Mouse (Mus musculus) forebrain, embryonic 13.5 days (tissue): Measurements from ENCODE around the gene Sds. TPM values are rescaled to one million over a fixed set of nuclear protein-coding genes. Genes with fewer than 3 reads are reported as not detected.
"Not testable (repeated sequence)": the region's sequence is repeated elsewhere in the genome, so short reads cannot be mapped to it uniquely, and the experiment has no call there.

Experiments
- ATAC-seq: fragments of 200-750 bp; cut with Nextera tagmentation; 2 replicates; pipeline ENCODE4 v1.8.0; 2017
- H3K27ac ChIP-seq: fragments of 300-500 bp; sonication (generic); 2 replicates; pipeline ENCODE4 v1.5.1; 2015; ENCODE audit warnings: inconsistent platforms, mild to moderate bottlenecking, moderate library complexity
- H3K27me3 ChIP-seq: fragments of 300-500 bp; sonication (generic); 2 replicates; pipeline ENCODE4 v1.6.1; 2015; ENCODE audit warnings: mild to moderate bottlenecking, inconsistent platforms
- H3K36me3 ChIP-seq: fragments of 300-500 bp; sonication (generic); 2 replicates; pipeline ENCODE4 v1.6.1; 2015; ENCODE audit warnings: mild to moderate bottlenecking, inconsistent platforms; ENCODE audit not compliant: poor library complexity, severe bottlenecking
- H3K4me1 ChIP-seq: fragments of 300-500 bp; sonication (generic); 2 replicates; pipeline ENCODE4 v1.6.1; 2015; ENCODE audit warnings: inconsistent platforms
- H3K4me2 ChIP-seq: fragments of 300-500 bp; sonication (generic); 2 replicates; pipeline ENCODE4 v1.6.1; 2015; ENCODE audit warnings: inconsistent platforms, mild to moderate bottlenecking, moderate library complexity
- H3K4me3 ChIP-seq: fragments of 300-500 bp; sonication (generic); 2 replicates; pipeline ENCODE4 v1.5.1; 2015; ENCODE audit warnings: mild to moderate bottlenecking, inconsistent platforms
- H3K9ac ChIP-seq: fragments of 300-500 bp; sonication (generic); 2 replicates; pipeline ENCODE4 v1.6.1; 2015; ENCODE audit warnings: mild to moderate bottlenecking, inconsistent platforms
- H3K9me3 ChIP-seq: fragments of 300-500 bp; sonication (generic); replicated peaks from 2 replicates; pipeline ENCODE4 v1.6.1; 2016; ENCODE audit warnings: inconsistent platforms
- WGBS: fragments of 180-500 bp; shearing (Covaris S2); methylation state at CpG from one replicate; pipeline ENCODE4 v1.1.7; 2015; 5-methylcytosine and 5-hydroxymethylcytosine counted together
- polyA plus RNA-seq: library from polyadenylated mRNA; unstranded; fragments of >200 nt; fragmentation: Nextera tagmentation; extraction: Ambion mirVana; gene quantifications from 2 replicates; pipeline ENCODE4 v1.2.1, GENCODE M21; 2015

The Sds gene
- polyA plus RNA-seq, 1 experiment from 2014 or later: not detected

GRCm38 (mm10) chr5:120495064-120495702 lies 18.9 kb downstream of the Sds start:
- no peaks in the 10 kb centered on the region for H3K27me3 ChIP-seq
- H3K27ac ChIP-seq: no peak overlapping the region
- WGBS: 79% methylated on average over 10 of the region's 10 CpGs
- H3K4me2 ChIP-seq: no peak overlapping the region
- H3K9ac ChIP-seq: no peak overlapping the region
- peaks cover 10% of the 10 kb centered on the region for H3K4me1 ChIP-seq
- peaks cover 41% of the 10 kb centered on the region for H3K36me3 ChIP-seq
- H3K4me3 ChIP-seq: no peak overlapping the region
- no peak for ATAC-seq
- H3K9me3 ChIP-seq: no peaks in the 10 kb centered on the region

- 93% methylated on average over 13 of the region's 13 CpGs for WGBS
- no peak overlapping the region for H3K9ac ChIP-seq
These were observed 19.4 kb downstream of the Sds start for GRCm38 (mm10) chr5:120495703-120496226.

GRCm38 (mm10) chr5:120497071-120497470 lies 20.7 kb downstream of the Sds start:
- no peak overlapping the region for H3K9ac ChIP-seq
- no peak overlapping the region for H3K4me2 ChIP-seq
- ATAC-seq: no peak
- peaks cover 35% of the 10 kb centered on the region for H3K36me3 ChIP-seq
- H3K4me3 ChIP-seq: no peak overlapping the region
- H3K4me1 ChIP-seq: peaks cover 7% of the 10 kb centered on the region
- H3K27ac ChIP-seq: no peak overlapping the region
- no peaks in the 10 kb centered on the region for H3K9me3 ChIP-seq
- H3K27me3 ChIP-seq: no peaks in the 10 kb centered on the region
- 97% methylated on average over 3 of the region's 3 CpGs for WGBS

More at GRCm38 (mm10) chr5:120495703-120496226, 19.4 kb downstream of the Sds start:
- no peak for ATAC-seq
- Histone ChIP-seq H3K9me3 (no peaks in the 10 kb centered on the region), H3K36me3 (peaks cover 41% of the 10 kb centered on the region), H3K4me2 (no peak overlapping the region), H3K4me3 (no peak overlapping the region), H3K4me1 (peaks cover 4% of the 10 kb centered on the region), H3K27ac (no peak overlapping the region), H3K27me3 (no peaks in the 10 kb centered on the region)

GRCm38 (mm10) chr5:120499202-120499601 lies 22.9 kb downstream of the Sds start:
- WGBS: 85% methylated on average over 4 of the region's 4 CpGs
- H3K4me1 ChIP-seq: peaks cover 16% of the 10 kb centered on the region
- H3K9ac ChIP-seq: no peak overlapping the region
- H3K4me2 ChIP-seq: no peak overlapping the region
- peaks cover 18% of the 10 kb centered on the region for H3K36me3 ChIP-seq
- no peak overlapping the region for H3K4me3 ChIP-seq
- no peaks in the 10 kb centered on the region for H3K9me3 ChIP-seq
- no peaks in the 10 kb centered on the region for H3K27me3 ChIP-seq
- ATAC-seq: no peak
- H3K27ac ChIP-seq: no peak overlapping the region

GRCm38 (mm10) chr5:120500609-120501008 lies 24.3 kb downstream of the Sds start:
- WGBS: 88% methylated on average over 9 of the region's 9 CpGs

GRCm38 (mm10) chr5:120502147-120502621 lies 25.9 kb downstream of the Sds start:
- no peak for ATAC-seq
- 73% methylated on average over 9 of the region's 9 CpGs for WGBS

More at GRCm38 (mm10) chr5:120500609-120501008, 24.3 kb downstream of the Sds start:
- H3K27me3 ChIP-seq, H3K9me3 ChIP-seq, ATAC-seq, H3K27ac ChIP-seq, H3K4me3 ChIP-seq, H3K4me2 ChIP-seq, H3K9ac ChIP-seq: not testable (repeated sequence)
- Histone ChIP-seq H3K36me3 (peaks cover 16% of the 10 kb centered on the region), H3K4me1 (peaks cover 16% of the 10 kb centered on the region)

GRCm38 (mm10) chr5:120502675-120503143 lies 26.4 kb downstream of the Sds start:
- Histone ChIP-seq H3K36me3 (peaks cover 9% of the 10 kb centered on the region), H3K27ac (no peak overlapping the region), H3K9me3 (no peaks in the 10 kb centered on the region), H3K27me3 (no peaks in the 10 kb centered on the region), H3K4me1 (peaks cover 16% of the 10 kb centered on the region), H3K4me2 (peak overlapping the region; percentile 82), H3K4me3 (peak overlapping the region; percentile 63), H3K9ac (peak overlapping the region; percentile 81)
- ATAC-seq: 0 out of 2 replicates have a peak, but pooled peaks have one; percentile 11
- 8% methylated on average over 12 of the region's 12 CpGs for WGBS

More at GRCm38 (mm10) chr5:120502147-120502621, 25.9 kb downstream of the Sds start:
- Histone ChIP-seq H3K4me2 (peak overlapping the region; percentile 82), H3K27me3 (no peaks in the 10 kb centered on the region), H3K4me3 (peak overlapping the region; percentile 63), H3K9ac (peak overlapping the region; percentile 81), H3K27ac (no peak overlapping the region), H3K4me1 (peaks cover 16% of the 10 kb centered on the region), H3K9me3 (no peaks in the 10 kb centered on the region), H3K36me3 (peaks cover 11% of the 10 kb centered on the region)

- Histone ChIP-seq H3K36me3 (peaks cover 6% of the 10 kb centered on the region), H3K9me3 (no peaks in the 10 kb centered on the region), H3K4me3 (peak within 1 kb of the TSS; percentile 63), H3K9ac (peak within 1 kb of the TSS; percentile 81), H3K4me1 (peaks cover 16% of the 10 kb centered on the region), H3K4me2 (peak within 1 kb of the TSS; percentile 82), H3K27ac (no peak within 1 kb of the TSS), H3K27me3 (no peaks in the 10 kb centered on the region)
- peak; percentile 82 for ATAC-seq
- 0% methylated on average over 41 of the region's 55 CpGs for WGBS
These were observed 26.9 kb downstream of the Sds start, which contains the start of gene Plbd2 for GRCm38 (mm10) chr5:120503144-120503795. TSS of gene Plbd2 (minus strand) at chr5:120503625.

GRCm38 (mm10) chr5:120505368-120505767 lies 29.0 kb downstream of the Sds start:
- H3K9ac ChIP-seq: no peak overlapping the region
- 21% methylated on average over 16 of the region's 16 CpGs for WGBS

GRCm38 (mm10) chr5:120505781-120506180 lies 29.5 kb downstream of the Sds start:
- no peak overlapping the region for H3K27ac ChIP-seq
- no peak overlapping the region for H3K4me2 ChIP-seq
- no peak overlapping the region for H3K4me3 ChIP-seq
- peaks cover 24% of the 10 kb centered on the region for H3K4me1 ChIP-seq
- H3K27me3 ChIP-seq: no peaks in the 10 kb centered on the region
- no peaks in the 10 kb centered on the region for H3K9me3 ChIP-seq
- no peak overlapping the region for H3K9ac ChIP-seq
- H3K36me3 ChIP-seq: no peaks in the 10 kb centered on the region
- 74% methylated on average over 9 of the region's 9 CpGs for WGBS
- ATAC-seq: no peak

More at GRCm38 (mm10) chr5:120505368-120505767, 29.0 kb downstream of the Sds start:
- Histone ChIP-seq H3K27ac (no peak overlapping the region), H3K36me3 (no peaks in the 10 kb centered on the region), H3K4me3 (no peak overlapping the region), H3K27me3 (no peaks in the 10 kb centered on the region), H3K9me3 (no peaks in the 10 kb centered on the region), H3K4me1 (peaks cover 20% of the 10 kb centered on the region), H3K4me2 (no peak overlapping the region)
- no peak for ATAC-seq

- Histone ChIP-seq H3K4me2 (no peak overlapping the region), H3K27ac (no peak overlapping the region), H3K27me3 (peaks cover 5% of the 10 kb centered on the region; the same call in 1 of the 2 replicates), H3K9ac (no peak overlapping the region), H3K36me3 (no peaks in the 10 kb centered on the region), H3K4me3 (no peak overlapping the region), H3K9me3 (no peaks in the 10 kb centered on the region), H3K4me1 (peaks cover 31% of the 10 kb centered on the region)
- 55% methylated on average over 9 of the region's 9 CpGs for WGBS
- ATAC-seq: no peak
These were observed 30.2 kb downstream of the Sds start for GRCm38 (mm10) chr5:120506490-120506889.

- WGBS: 57% methylated on average over 4 of the region's 4 CpGs
- H3K36me3 ChIP-seq: no peaks in the 10 kb centered on the region
- no peak for ATAC-seq
- H3K4me2 ChIP-seq: no peak overlapping the region
- H3K9me3 ChIP-seq: no peaks in the 10 kb centered on the region
- no peak overlapping the region for H3K27ac ChIP-seq
- peaks cover 12% of the 10 kb centered on the region; the same call in 1 of the 2 replicates for H3K27me3 ChIP-seq
- no peak overlapping the region for H3K9ac ChIP-seq
- H3K4me3 ChIP-seq: no peak overlapping the region
- peaks cover 24% of the 10 kb centered on the region for H3K4me1 ChIP-seq
These were observed 31.0 kb downstream of the Sds start for GRCm38 (mm10) chr5:120507311-120507710.
